In the genomic region with DNA sequence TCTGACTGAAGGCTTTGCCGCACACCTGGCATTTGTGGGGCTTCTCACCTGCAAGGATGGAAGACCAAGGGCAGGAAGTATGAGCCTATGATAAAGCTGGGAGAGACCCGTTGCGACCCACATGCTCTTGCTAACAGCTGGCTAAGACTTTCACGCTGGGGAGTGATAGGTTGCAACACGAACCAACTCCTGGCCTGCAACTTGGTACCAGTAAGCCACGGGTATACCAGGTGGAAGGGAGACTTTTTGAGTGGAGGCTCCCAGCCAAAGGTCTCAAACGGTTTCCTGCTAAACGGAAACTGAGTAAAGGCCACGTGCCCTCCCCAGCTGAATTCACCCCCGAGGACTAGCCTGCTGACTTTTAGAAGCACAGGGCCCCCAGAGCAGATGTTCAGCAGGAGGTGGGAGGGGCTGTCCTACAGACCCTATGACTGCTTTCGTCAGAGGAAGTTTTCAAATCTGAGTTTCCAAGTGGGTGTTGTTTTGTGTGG, we compare ENCODE assay signal across 19 mouse cellular contexts. TPM values are rescaled to one million over a fixed set of nuclear protein-coding genes. Genes with fewer than 3 reads are reported as not detected.
DNase-seq lines count a peak whose midpoint lies in the region; ATAC-seq lines count a peak whose summit lies in the region.
"Had no signal": no experiment of that assay in that cellular context is flagged by ENCODE, and none has a peak within 500 bp of the region (broad histone marks: within the 10 kb centered on the region; RNA-seq: fewer than 3 reads in every experiment).

No protein-coding gene starts in this region.

- WGBS in embryonic facial prominence, embryonic 11.5 days = 10% methylated on average over 11 of the region's 11 CpGs

- H3K9ac ChIP-seq in embryonic facial prominence, embryonic 11.5 days (replicated peaks; ENCODE audit: low read length) = no peak overlapping the region
- H3K9ac ChIP-seq: liver, embryonic 13.5 days; neural tube, embryonic 15.5 days; stomach, embryonic 15.5 days had no signal

- no peak overlapping the region for H3K27ac ChIP-seq in embryonic facial prominence, embryonic 11.5 days (replicated peaks; ENCODE audit: low read depth, low read length)
- H3K27ac ChIP-seq: liver, embryonic 13.5 days; neural tube, embryonic 15.5 days; stomach, embryonic 15.5 days had no signal

- no peak for ATAC-seq in embryonic facial prominence, embryonic 11.5 days (replicated peaks; ENCODE audit: insufficient number of reproducible peaks, low FRiP score, low TSS enrichment, low read depth)

- H3K4me3 ChIP-seq in embryonic facial prominence, embryonic 11.5 days (ENCODE audit: low read depth, low read length) = no peak overlapping the region
- H3K4me3 ChIP-seq: erythroblast, embryonic 14.5 days; liver, embryonic 13.5 days; neural tube, embryonic 15.5 days; stomach, embryonic 15.5 days had no signal

- H3K4me2 ChIP-seq in embryonic facial prominence, embryonic 11.5 days (ENCODE audit: low read depth, low read length) = no peak overlapping the region
- H3K4me2 ChIP-seq: liver, embryonic 13.5 days; neural tube, embryonic 15.5 days; stomach, embryonic 15.5 days had no signal

- no peaks in the 10 kb centered on the region for H3K36me3 ChIP-seq in embryonic facial prominence, embryonic 11.5 days (replicated peaks; ENCODE audit: control insufficient read depth, insufficient read depth, low read depth, low read length)
- H3K36me3 ChIP-seq: liver, embryonic 13.5 days; neural tube, embryonic 15.5 days; stomach, embryonic 15.5 days had no signal

- no peaks in the 10 kb centered on the region; the same call in 1 of the 2 replicates for H3K4me1 ChIP-seq in embryonic facial prominence, embryonic 11.5 days (ENCODE audit: control insufficient read depth, insufficient read depth, low read length)

- no peaks in the 10 kb centered on the region for H3K9me3 ChIP-seq in embryonic facial prominence, embryonic 11.5 days (replicated peaks; ENCODE audit: control insufficient read depth, low read length)
- H3K9me3 ChIP-seq: liver, embryonic 13.5 days; neural tube, embryonic 15.5 days; stomach, embryonic 15.5 days had no signal

- DNase-seq in embryo, embryonic 10.5 days (ENCODE audit: low spot score) = peak; percentile 18
- DNase-seq in embryo, embryonic 11 days = no peak
- peak; percentile 81 to 85 for DNase-seq in B cell, adult 2 months
- peak; percentile 5 for DNase-seq in embryonic facial prominence, embryonic 11.5 days (ENCODE audit: low spot score)
- DNase-seq in spleen, postnatal 36 days (ENCODE audit: low spot score in 2 of 2) = peak; percentile 69 to 74
- DNase-seq in left cerebral cortex, adult 11 months (ENCODE audit: low spot score) = no peak
- DNase-seq in adrenal gland, adult 18-20 months (ENCODE audit: low spot score in 2 of 2) = no peak
- DNase-seq in kidney, adult 9 months = no peak
- DNase-seq: heart, adult 18-20 months; heart, postnatal 36 days; kidney, adult 11 months; liver, embryonic 13.5 days; lung, postnatal 36 days had no signal

- H3K27me3 ChIP-seq in embryonic facial prominence, embryonic 11.5 days (ENCODE audit: control insufficient read depth, insufficient read depth, low read length) = peaks cover 56% of the 10 kb centered on the region

RNA-seq across cellular contexts. Expression of a gene that starts 7.9 kb away (rescaled TPM):
- 0.10 TPM in 1 of 2 replicates, not detected in the other for polyA plus RNA-seq in embryonic facial prominence, embryonic 11.5 days (2014; fragmentation: Nextera tagmentation; extraction: Ambion mirVana)
- total RNA-seq in adrenal gland, adult 18-20 months (2021) = under 1 TPM in 1 of 2 experiments, not detected in 1; 0.32 TPM
- total RNA-seq: heart, postnatal 36 days; left cerebral cortex, postnatal 10 days had no signal
- polyA plus RNA-seq: cortical plate, adult 2 months; midbrain, postnatal 0 days; neural tube, embryonic 15.5 days had no signal

Comparison
In these comparisons a context has a peak if more than half of its experiments do, and no peak if none do; other contexts are left out.
1. DNase-seq: peak in embryo, embryonic 10.5 days (single experiment), B cell, adult 2 months (2 of 2), embryonic facial prominence, embryonic 11.5 days (single experiment) and spleen, postnatal 36 days (2 of 2); none in embryo, embryonic 11 days (single experiment), left cerebral cortex, adult 11 months (single experiment), adrenal gland, adult 18-20 months (0 of 2) and kidney, adult 9 months (single experiment).